Mouse (Mus musculus): ENCODE data around the gene Prkce. TPM values are rescaled to one million over a fixed set of nuclear protein-coding genes. Genes with fewer than 3 reads are reported as not detected.

The Prkce gene
- polyA plus RNA-seq, 1 experiment from 2014 or later: 1.1 TPM

GRCm38 (mm10) chr17:86352247-86353037, 184.9 kb downstream of the Prkce start:
- Histone ChIP-seq H3K27ac (no peak overlapping the region), H3K36me3 (ENCODE audit: inconsistent target) (no peaks in the 10 kb centered on the region), H3K79me2 (ENCODE audit: inconsistent target) (no peaks in the 10 kb centered on the region), H3K4me3 (ENCODE audit: inconsistent target) (no peak overlapping the region)
- WGBS (ENCODE audit: missing documents): 91% methylated on average over 12 of the region's 12 CpGs

- no peak overlapping the region for H3K27ac ChIP-seq
Observed at GRCm38 (mm10) chr17:86353679-86354078, 186.1 kb downstream of the Prkce start.

GRCm38 (mm10) chr17:86354101-86354500, 186.5 kb downstream of the Prkce start:
- no peak overlapping the region for H3K4me3 ChIP-seq (ENCODE audit: inconsistent target)
- WGBS (ENCODE audit: missing documents): 26% methylated on average over 4 of the region's 4 CpGs
- H3K79me2 ChIP-seq (ENCODE audit: inconsistent target): no peaks in the 10 kb centered on the region
- no peak overlapping the region for H3K27ac ChIP-seq
- no peaks in the 10 kb centered on the region for H3K36me3 ChIP-seq (ENCODE audit: inconsistent target)

More at GRCm38 (mm10) chr17:86353679-86354078, 186.1 kb downstream of the Prkce start:
- no peak overlapping the region for H3K4me3 ChIP-seq (ENCODE audit: inconsistent target)
- WGBS (ENCODE audit: missing documents): 14% methylated on average over 4 of the region's 4 CpGs
- no peaks in the 10 kb centered on the region for H3K36me3 ChIP-seq (ENCODE audit: inconsistent target)
- no peaks in the 10 kb centered on the region for H3K79me2 ChIP-seq (ENCODE audit: inconsistent target)

- H3K79me2 ChIP-seq (ENCODE audit: inconsistent target): no peaks in the 10 kb centered on the region
- WGBS (ENCODE audit: missing documents): 69% methylated on average over 3 of the region's 3 CpGs
- no peak overlapping the region for H3K4me3 ChIP-seq (ENCODE audit: inconsistent target)
- no peaks in the 10 kb centered on the region for H3K36me3 ChIP-seq (ENCODE audit: inconsistent target)
- H3K27ac ChIP-seq: no peak overlapping the region
Observed at GRCm38 (mm10) chr17:86354896-86355295, 187.3 kb downstream of the Prkce start.

- WGBS (ENCODE audit: missing documents): 91% methylated on average over 2 of the region's 2 CpGs
- Histone ChIP-seq H3K79me2 (ENCODE audit: inconsistent target) (no peaks in the 10 kb centered on the region), H3K4me3 (ENCODE audit: inconsistent target) (no peak overlapping the region), H3K27ac (no peak overlapping the region), H3K36me3 (ENCODE audit: inconsistent target) (no peaks in the 10 kb centered on the region)
Observed at GRCm38 (mm10) chr17:86355318-86355717, 187.7 kb downstream of the Prkce start.

- Histone ChIP-seq H3K79me2 (ENCODE audit: inconsistent target) (no peaks in the 10 kb centered on the region), H3K27ac (no peak overlapping the region), H3K36me3 (ENCODE audit: inconsistent target) (no peaks in the 10 kb centered on the region), H3K4me3 (ENCODE audit: inconsistent target) (no peak overlapping the region)
- WGBS (ENCODE audit: missing documents): 95% methylated on average over 7 of the region's 7 CpGs
Observed at GRCm38 (mm10) chr17:86355772-86356451, 188.3 kb downstream of the Prkce start.

GRCm38 (mm10) chr17:86358388-86358787, 190.8 kb downstream of the Prkce start:
- WGBS (ENCODE audit: missing documents): 37% methylated on average over 5 of the region's 5 CpGs
- Histone ChIP-seq H3K36me3 (ENCODE audit: inconsistent target) (no peaks in the 10 kb centered on the region), H3K4me3 (ENCODE audit: inconsistent target) (no peak overlapping the region)

GRCm38 (mm10) chr17:86358847-86359246, 191.3 kb downstream of the Prkce start:
- H3K4me3 ChIP-seq (ENCODE audit: inconsistent target): no peak overlapping the region
- WGBS (ENCODE audit: missing documents): 90% methylated on average over 4 of the region's 4 CpGs
- H3K27ac ChIP-seq: no peak overlapping the region
- H3K36me3 ChIP-seq (ENCODE audit: inconsistent target): no peaks in the 10 kb centered on the region
- no peaks in the 10 kb centered on the region for H3K79me2 ChIP-seq (ENCODE audit: inconsistent target)

More at GRCm38 (mm10) chr17:86358388-86358787, 190.8 kb downstream of the Prkce start:
- H3K27ac ChIP-seq: no peak overlapping the region
- H3K79me2 ChIP-seq (ENCODE audit: inconsistent target): no peaks in the 10 kb centered on the region

GRCm38 (mm10) chr17:86360849-86361248, 193.3 kb downstream of the Prkce start:
- Histone ChIP-seq H3K36me3 (ENCODE audit: inconsistent target) (no peaks in the 10 kb centered on the region), H3K4me3 (ENCODE audit: inconsistent target) (no peak overlapping the region), H3K79me2 (ENCODE audit: inconsistent target) (no peaks in the 10 kb centered on the region), H3K27ac (no peak overlapping the region)
- WGBS (ENCODE audit: missing documents): 81% methylated on average over 3 of the region's 3 CpGs

GRCm38 (mm10) chr17:86363356-86363755, 195.8 kb downstream of the Prkce start:
- 90% methylated on average over 5 of the region's 5 CpGs for WGBS (ENCODE audit: missing documents)
- Histone ChIP-seq H3K4me3 (ENCODE audit: inconsistent target) (no peak overlapping the region), H3K27ac (no peak overlapping the region), H3K79me2 (ENCODE audit: inconsistent target) (no peaks in the 10 kb centered on the region), H3K36me3 (ENCODE audit: inconsistent target) (no peaks in the 10 kb centered on the region)

GRCm38 (mm10) chr17:86364349-86365075, 196.9 kb downstream of the Prkce start:
- Histone ChIP-seq H3K36me3 (ENCODE audit: inconsistent target) (no peaks in the 10 kb centered on the region), H3K4me3 (ENCODE audit: inconsistent target) (no peak overlapping the region), H3K27ac (no peak overlapping the region), H3K79me2 (ENCODE audit: inconsistent target) (no peaks in the 10 kb centered on the region)
- 90% methylated on average over 15 of the region's 16 CpGs for WGBS (ENCODE audit: missing documents)

- Histone ChIP-seq H3K36me3 (ENCODE audit: inconsistent target) (no peaks in the 10 kb centered on the region), H3K79me2 (ENCODE audit: inconsistent target) (no peaks in the 10 kb centered on the region), H3K4me3 (ENCODE audit: inconsistent target) (no peak overlapping the region), H3K27ac (no peak overlapping the region)
- WGBS (ENCODE audit: missing documents): 90% methylated on average over 10 of the region's 10 CpGs
Observed at GRCm38 (mm10) chr17:86366919-86367318, 199.3 kb downstream of the Prkce start.

GRCm38 (mm10) chr17:86367676-86368075, 200.1 kb downstream of the Prkce start:
- Histone ChIP-seq H3K27ac (no peak overlapping the region), H3K36me3 (ENCODE audit: inconsistent target) (no peaks in the 10 kb centered on the region), H3K4me3 (ENCODE audit: inconsistent target) (no peak overlapping the region), H3K79me2 (ENCODE audit: inconsistent target) (no peaks in the 10 kb centered on the region)
- 67% methylated on average over 7 of the region's 7 CpGs for WGBS (ENCODE audit: missing documents)

GRCm38 (mm10) chr17:86370106-86370742, 202.6 kb downstream of the Prkce start:
- WGBS (ENCODE audit: missing documents): 87% methylated on average over 8 of the region's 8 CpGs
- no peak overlapping the region for H3K27ac ChIP-seq
- H3K36me3 ChIP-seq (ENCODE audit: inconsistent target): no peaks in the 10 kb centered on the region
- H3K79me2 ChIP-seq (ENCODE audit: inconsistent target): no peaks in the 10 kb centered on the region
- H3K4me3 ChIP-seq (ENCODE audit: inconsistent target): no peak overlapping the region
